Mouse (Mus musculus): ENCODE data around the gene Smyd1. TPM values are rescaled to one million over a fixed set of nuclear protein-coding genes. Genes with fewer than 3 reads are reported as not detected.

The Smyd1 gene
- total and polyA plus RNA-seq, 3 experiments = 192 to 352 (median 325) TPM

DNA sequence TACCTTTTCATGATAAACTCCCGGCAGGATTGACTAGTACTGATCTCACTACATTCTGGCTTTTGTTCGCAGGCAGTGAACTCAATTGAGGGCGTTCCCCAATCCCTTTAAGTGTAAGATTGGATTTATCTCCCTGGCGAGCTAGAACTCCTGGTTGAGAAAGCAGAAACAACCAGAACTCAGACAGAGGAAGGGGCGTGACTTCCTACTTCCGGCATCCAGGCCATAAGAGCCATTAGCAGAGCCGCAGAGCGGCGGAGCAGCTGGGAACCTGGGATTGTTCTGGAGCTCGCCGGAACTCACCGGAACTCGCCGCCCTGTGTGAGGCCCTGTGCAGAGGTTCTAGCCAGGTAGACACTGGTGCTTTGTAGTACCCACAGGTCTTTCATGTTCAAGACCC, 28.5 kb downstream of the Smyd1 start:
- Histone ChIP-seq H3K36me3 (ENCODE audit: control insufficient read depth, insufficient read depth, low read length) (no peaks in the 10 kb centered on the region), H3K27ac (peak overlapping the region; percentile 43; the same call in 1 of the 2 replicates), H3K79me2 (replicated peaks; ENCODE audit: control insufficient read depth, insufficient read depth, low read length) (no peaks in the 10 kb centered on the region), H3K9ac (ENCODE audit: low read depth, low read length) (no peak overlapping the region), H3K27me3 (ENCODE audit: control insufficient read depth, insufficient read depth, low read length) (no peaks in the 10 kb centered on the region), H3K4me1 (ENCODE audit: control insufficient read depth, insufficient read depth, low read length) (no peaks in the 10 kb centered on the region), H3K4me3 (no peak overlapping the region)
- WGBS = 57% methylated on average over 14 of the region's 14 CpGs
- intact Hi-C loops (cut with DNase I) = loop anchor here (5.0 kb wide), 2 partner anchors 104 to 126 kb away; no protein-coding TSS in a partner anchor
- DNase-seq = peak; percentile 40 to 50
- TF ChIP-seq POLR2A (IDR thresholded peaks at IDR 0.05; ENCODE audit: insufficient read depth, low read depth, low read length) (no peak), CTCF (IDR thresholded peaks at IDR 0.05) (no peak), EP300 (IDR thresholded peaks at IDR 0.05; ENCODE audit: insufficient read depth, low read depth, low read length) (no peak)

DNA sequence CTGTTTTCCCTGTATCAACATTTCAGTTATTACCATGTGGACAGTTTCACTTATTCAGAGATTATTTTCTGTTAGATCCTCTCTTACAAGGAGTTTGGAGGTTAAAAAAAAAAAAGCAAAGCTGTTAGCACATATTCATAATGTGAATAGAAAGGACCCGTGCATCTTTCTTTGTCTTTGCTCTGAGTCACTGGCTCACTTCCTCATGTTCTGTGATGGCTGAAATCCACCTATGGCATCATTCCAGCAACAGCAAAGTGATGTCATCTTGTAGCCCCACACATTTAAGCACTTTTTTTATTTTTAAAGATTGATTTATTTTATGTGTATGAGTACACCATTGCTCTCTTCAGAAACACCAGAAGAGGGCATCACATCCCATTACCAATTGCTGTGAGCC, 42.6 kb downstream of the Smyd1 start:
- no peak for DNase-seq
- H3K9ac ChIP-seq (ENCODE audit: low read depth, low read length) = no peak overlapping the region
- intact Hi-C loops (cut with DNase I) = loop anchor here (10.0 kb wide), 1 partner anchor 115 kb away; no protein-coding TSS in a partner anchor

GRCm38 (mm10) chr6:71274621-71275020, 47.4 kb downstream of the Smyd1 start:
- peaks cover 13% of the 10 kb centered on the region for H3K36me3 ChIP-seq (ENCODE audit: control insufficient read depth, insufficient read depth, low read length)
- no peak for DNase-seq
- intact Hi-C loops (cut with DNase I) = loop anchor here (5.0 to 10.0 kb wide), 2 partner anchors 110 to 223 kb away; no protein-coding TSS in a partner anchor
- TF ChIP-seq CTCF (IDR thresholded peaks at IDR 0.05) (no peak), POLR2A (IDR thresholded peaks at IDR 0.05; ENCODE audit: insufficient read depth, low read depth, low read length) (no peak), EP300 (IDR thresholded peaks at IDR 0.05; ENCODE audit: insufficient read depth, low read depth, low read length) (no peak)
- H3K4me1 ChIP-seq (ENCODE audit: control insufficient read depth, insufficient read depth, low read length) = peaks cover 4% of the 10 kb centered on the region
- no peaks in the 10 kb centered on the region for H3K27me3 ChIP-seq (ENCODE audit: control insufficient read depth, insufficient read depth, low read length)
- no peak overlapping the region for H3K27ac ChIP-seq
- 0 out of 2 replicates have a peak, but pooled peaks cover 2% of the 10 kb centered on the region for H3K79me2 ChIP-seq (replicated peaks; ENCODE audit: control insufficient read depth, insufficient read depth, low read length)
- H3K4me3 ChIP-seq = no peak overlapping the region
- no peak overlapping the region for H3K9ac ChIP-seq (ENCODE audit: low read depth, low read length)
- WGBS = 97% methylated on average over 1 of the region's 1 CpGs

More for the DNA sequence above, 42.6 kb downstream of the Smyd1 start:
- H3K4me1 ChIP-seq (ENCODE audit: control insufficient read depth, insufficient read depth, low read length) = no peaks in the 10 kb centered on the region
- H3K79me2 ChIP-seq (replicated peaks; ENCODE audit: control insufficient read depth, insufficient read depth, low read length) = 0 out of 2 replicates have a peak, but pooled peaks cover under 1% of the 10 kb centered on the region
- peaks cover 6% of the 10 kb centered on the region for H3K36me3 ChIP-seq (ENCODE audit: control insufficient read depth, insufficient read depth, low read length)
- no peak overlapping the region for H3K27ac ChIP-seq
- 22% methylated on average over 1 of the region's 1 CpGs for WGBS
- H3K4me3 ChIP-seq = no peak overlapping the region
- peak; percentile 20; the same call in 1 of the 2 replicates for TF ChIP-seq CTCF (IDR thresholded peaks at IDR 0.05)
- no peak for TF ChIP-seq POLR2A (IDR thresholded peaks at IDR 0.05; ENCODE audit: insufficient read depth, low read depth, low read length)
- H3K27me3 ChIP-seq (ENCODE audit: control insufficient read depth, insufficient read depth, low read length) = no peaks in the 10 kb centered on the region

DNA sequence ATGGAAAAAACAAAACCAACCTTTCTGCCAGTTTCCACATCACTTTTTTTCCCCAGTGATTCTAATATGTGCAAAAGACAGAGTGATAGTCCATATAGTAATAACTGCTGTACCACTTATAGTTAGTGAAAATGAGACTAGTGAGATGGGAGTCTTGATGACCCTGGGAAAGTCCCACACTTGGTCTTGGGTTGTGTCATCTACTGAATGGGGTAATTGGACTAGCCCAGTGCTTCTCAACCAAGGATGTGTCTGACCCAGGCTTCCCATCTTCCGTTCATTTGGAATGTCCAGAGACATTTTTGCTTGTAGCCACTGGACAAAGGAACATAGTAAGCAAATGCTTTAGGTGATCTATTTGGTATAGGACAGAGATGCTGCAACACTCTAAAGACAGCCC, 48.3 kb downstream of the Smyd1 start:
- Histone ChIP-seq H3K4me3 (no peak overlapping the region), H3K27me3 (ENCODE audit: control insufficient read depth, insufficient read depth, low read length) (no peaks in the 10 kb centered on the region), H3K79me2 (replicated peaks; ENCODE audit: control insufficient read depth, insufficient read depth, low read length) (0 out of 2 replicates have a peak, but pooled peaks cover 2% of the 10 kb centered on the region), H3K27ac (no peak overlapping the region), H3K36me3 (ENCODE audit: control insufficient read depth, insufficient read depth, low read length) (peaks cover 13% of the 10 kb centered on the region), H3K4me1 (ENCODE audit: control insufficient read depth, insufficient read depth, low read length) (peaks cover 4% of the 10 kb centered on the region), H3K9ac (ENCODE audit: low read depth, low read length) (no peak overlapping the region)
- no peak for DNase-seq
- TF ChIP-seq POLR2A (IDR thresholded peaks at IDR 0.05; ENCODE audit: insufficient read depth, low read depth, low read length) (no peak), EP300 (IDR thresholded peaks at IDR 0.05; ENCODE audit: insufficient read depth, low read depth, low read length) (no peak), CTCF (IDR thresholded peaks at IDR 0.05) (no peak)
- 73% methylated on average over 1 of the region's 1 CpGs for WGBS
- intact Hi-C loops (cut with DNase I) = loop anchor here (2.0 to 10.0 kb wide), 4 partner anchors 109 to 269 kb away; partner anchors contain the start of gene Chmp3

- H3K27me3 ChIP-seq (ENCODE audit: control insufficient read depth, insufficient read depth, low read length) = no peaks in the 10 kb centered on the region
- H3K79me2 ChIP-seq (replicated peaks; ENCODE audit: control insufficient read depth, insufficient read depth, low read length) = 0 out of 2 replicates have a peak, but pooled peaks cover 2% of the 10 kb centered on the region
- 1% methylated on average over 11 of the region's 11 CpGs for WGBS
- peaks cover 13% of the 10 kb centered on the region for H3K36me3 ChIP-seq (ENCODE audit: control insufficient read depth, insufficient read depth, low read length)
- intact Hi-C loops (cut with DNase I) = loop anchor here (2.0 to 10.0 kb wide), 4 partner anchors 108 to 270 kb away; partner anchors contain the start of gene Chmp3
- no peak for DNase-seq
- H3K4me1 ChIP-seq (ENCODE audit: control insufficient read depth, insufficient read depth, low read length) = peaks cover 4% of the 10 kb centered on the region
- peak overlapping the region; percentile 89 for H3K9ac ChIP-seq (ENCODE audit: low read depth, low read length)
- TF ChIP-seq POLR2A (IDR thresholded peaks at IDR 0.05; ENCODE audit: insufficient read depth, low read depth, low read length) (0 out of 2 replicates have a peak, but pooled peaks have one; percentile 23), CTCF (IDR thresholded peaks at IDR 0.05) (no peak)
- H3K27ac ChIP-seq = peak overlapping the region; percentile 99
- peak overlapping the region; percentile 71 for H3K4me3 ChIP-seq
Observed at GRCm38 (mm10) chr6:71272316-71272741, 49.7 kb downstream of the Smyd1 start.
